Comparison of ENCODE assay signal across 27 mouse cellular contexts in the genomic region with DNA sequence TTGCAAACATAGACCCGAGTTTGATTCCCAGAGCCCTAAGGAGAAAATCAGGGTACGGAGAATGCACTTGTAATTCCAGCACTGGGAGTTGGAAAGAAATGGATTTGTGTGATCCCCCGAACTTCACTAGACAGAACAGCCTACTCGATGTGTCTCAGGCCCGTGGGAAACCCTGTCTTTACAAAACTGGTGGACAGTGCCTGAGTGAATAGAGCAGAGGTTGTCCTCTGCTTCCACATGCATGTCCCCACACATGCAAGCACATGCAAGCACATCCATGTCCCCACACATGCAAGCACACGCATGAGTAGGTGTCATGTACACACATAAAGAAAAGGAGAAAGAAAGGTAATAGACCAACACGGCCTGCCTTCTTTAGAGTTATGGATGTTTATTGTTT. TPM values are rescaled to one million over a fixed set of nuclear protein-coding genes. Genes with fewer than 3 reads are reported as not detected.
DNase-seq lines count a peak whose midpoint lies in the region; ATAC-seq and TF ChIP-seq lines count a peak whose summit lies in the region.
"Had no signal": no experiment of that assay in that cellular context is flagged by ENCODE, and none has a peak within 500 bp of the region (broad histone marks: within the 10 kb centered on the region; RNA-seq: fewer than 3 reads in every experiment).

No protein-coding gene starts in this region.

- ATAC-seq in megakaryocyte, adult 5-6 weeks (ENCODE audit: poor library complexity, severe bottlenecking), result no peak
- ATAC-seq: forebrain, embryonic 13.5 days; forebrain, embryonic 15.5 days; forebrain, postnatal 0 days had no signal

- DNase-seq in ES-CJ7 (ENCODE audit: low read depth, low spot score) (peak; percentile 14), MEL (ENCODE audit: low read depth, low spot score) (peak; percentile 7)
- DNase-seq in induced T-regulatory cell, adult 2 months (ENCODE audit: low read depth), result peak; percentile 53
- no peak for DNase-seq in embryo, embryonic 9.5 days (ENCODE audit: extremely low spot score)
- DNase-seq in cerebellum, adult 11-12 months, result no peak
- no peak for DNase-seq in urinary bladder, postnatal 14 days (ENCODE audit: low spot score)
- DNase-seq: adrenal gland, adult 2 months; adrenal gland, postnatal 10 days; adrenal gland, postnatal 25 days; cerebellum, adult 18-20 months; cerebellum, adult 8-10 months; cerebellum, adult 9-11 months; cerebellum, postnatal 14 days; cerebellum, postnatal 36 days; embryo, embryonic 11 days; forebrain, postnatal 0 days had no signal

- no peak overlapping the region for H3K9ac ChIP-seq in MEL (ENCODE audit: control insufficient read depth, low read depth, low read length, poor library complexity, severe bottlenecking)
- H3K9ac ChIP-seq: embryonic facial prominence, embryonic 12.5 days; forebrain, embryonic 13.5 days; forebrain, embryonic 15.5 days; forebrain, postnatal 0 days had no signal

- no peak for TF ChIP-seq EP300 in MEL (IDR thresholded peaks at IDR 0.05; ENCODE audit: low read depth in 1 of 2, low read length in 2 of 2)

- H3K79me2 ChIP-seq in MEL (ENCODE audit: control insufficient read depth, insufficient read depth, low read length, poor library complexity), result no peaks in the 10 kb centered on the region

- H3K9me3 ChIP-seq in megakaryocyte, embryonic 14.5 days, result peaks cover 4% of the 10 kb centered on the region
- no peaks in the 10 kb centered on the region for H3K9me3 ChIP-seq in MEL (replicated peaks; ENCODE audit: insufficient read depth, low read length)
- H3K9me3 ChIP-seq: embryonic facial prominence, embryonic 10.5 days; embryonic facial prominence, embryonic 12.5 days; forebrain, embryonic 13.5 days; forebrain, embryonic 15.5 days; G1E had no signal

- H3K27ac ChIP-seq in MEL (ENCODE audit: control insufficient read depth, low read depth, low read length), result no peak overlapping the region
- H3K27ac ChIP-seq: embryonic facial prominence, embryonic 10.5 days; embryonic facial prominence, embryonic 12.5 days; forebrain, embryonic 13.5 days; forebrain, embryonic 15.5 days had no signal

- TF ChIP-seq RAD21 in MEL (IDR thresholded peaks at IDR 0.05; ENCODE audit: low read depth, low read length), result no peak

- H3K4me1 ChIP-seq in megakaryocyte, embryonic 14.5 days, result no peaks in the 10 kb centered on the region
- H3K4me1 ChIP-seq in MEL (ENCODE audit: control insufficient read depth in 1 of 2, insufficient read depth in 2 of 2, low read length in 2 of 2), result no peaks in the 10 kb centered on the region
- H3K4me1 ChIP-seq: embryonic facial prominence, embryonic 10.5 days; embryonic facial prominence, embryonic 12.5 days; forebrain, embryonic 13.5 days; forebrain, embryonic 15.5 days had no signal

- H3K27me3 ChIP-seq in megakaryocyte, embryonic 14.5 days (replicated peaks), result peaks cover 22% of the 10 kb centered on the region
- H3K27me3 ChIP-seq in MEL (ENCODE audit: control insufficient read depth in 1 of 2, insufficient read depth in 2 of 2, low read length in 2 of 2), result peaks cover 5 to 8% of the 10 kb centered on the region in 2 experiments; a peak in 3 of 4 replicates
- H3K27me3 ChIP-seq: embryonic facial prominence, embryonic 12.5 days; forebrain, embryonic 13.5 days; forebrain, embryonic 15.5 days had no signal

- TF ChIP-seq POLR2A in MEL (IDR thresholded peaks at IDR 0.05; ENCODE audit: control insufficient read depth in 1 of 2, insufficient read depth in 1 of 2, low read depth in 1 of 2, low read length in 2 of 2, poor library complexity in 1 of 2), result no peak

- peak overlapping the region; percentile 3 for H3K4me3 ChIP-seq in megakaryocyte, embryonic 14.5 days (replicated peaks)
- H3K4me3 ChIP-seq in MEL (ENCODE audit: control insufficient read depth in 1 of 2, insufficient read depth in 1 of 2, low read depth in 2 of 2, low read length in 2 of 2), result no peak overlapping the region
- H3K4me3 ChIP-seq: embryonic facial prominence, embryonic 10.5 days; embryonic facial prominence, embryonic 12.5 days; forebrain, embryonic 13.5 days; forebrain, embryonic 15.5 days had no signal

- no peak for TF ChIP-seq CTCF in MEL (IDR thresholded peaks at IDR 0.05 in 2 of 3, conservative IDR thresholded peaks at IDR 0.05 in 1 of 3; ENCODE audit: control insufficient read depth in 1 of 3, insufficient read depth in 1 of 3, low read depth in 2 of 3, low read length in 3 of 3, poor library complexity in 1 of 3, severe bottlenecking in 1 of 3)

- no peaks in the 10 kb centered on the region for H3K36me3 ChIP-seq in megakaryocyte, embryonic 14.5 days (replicated peaks; ENCODE audit: low read length)
- no peaks in the 10 kb centered on the region for H3K36me3 ChIP-seq in MEL (ENCODE audit: control insufficient read depth in 1 of 2, insufficient read depth in 2 of 2, low read length in 2 of 2)
- H3K36me3 ChIP-seq: embryonic facial prominence, embryonic 10.5 days; embryonic facial prominence, embryonic 12.5 days; forebrain, embryonic 15.5 days; G1E had no signal

TF ChIP-seq in MEL, 35 proteins besides CTCF, POLR2A, EP300 and RAD21:
- TF ChIP-seq ZNF384 (IDR thresholded peaks at IDR 0.05; ENCODE audit: low read depth, low read length) (no peak), ZMIZ1 (IDR thresholded peaks at IDR 0.05; ENCODE audit: low read depth, low read length) (no peak), MAZ (IDR thresholded peaks at IDR 0.05; ENCODE audit: low read depth, low read length) (no peak), MYB (IDR thresholded peaks at IDR 0.05; ENCODE audit: low read depth, low read length) (no peak), HCFC1 (IDR thresholded peaks at IDR 0.05; ENCODE audit: low read depth, low read length) (no peak), SIN3A (IDR thresholded peaks at IDR 0.05; ENCODE audit: low read length) (no peak), CHD2 (IDR thresholded peaks at IDR 0.05; ENCODE audit: low read length) (no peak), KAT2A (conservative IDR thresholded peaks at IDR 0.05; ENCODE audit: low read depth, low read length) (no peak), UBTF (IDR thresholded peaks at IDR 0.05; ENCODE audit: borderline replicate concordance, insufficient read depth, low read depth, low read length) (no peak), NRF1 (IDR thresholded peaks at IDR 0.05; ENCODE audit: insufficient read depth, low read depth, low read length, poor library complexity, severe bottlenecking) (no peak), MAX (IDR thresholded peaks at IDR 0.05; ENCODE audit: low read length) (no peak), NELFE (IDR thresholded peaks at IDR 0.05; ENCODE audit: low read depth, low read length) (no peak)

RNA-seq across cellular contexts. Expression of a gene that starts 3.4 kb away (rescaled TPM):
- not detected in 2 replicates for polyA plus RNA-seq in megakaryocyte, embryonic 14.5 days (2012; ENCODE audit: insufficient read depth, low replicate concordance)
- 0.21 and 0.36 TPM in 2 replicates for total RNA-seq in megakaryocyte, adult 5-6 weeks (2015)
- total RNA-seq in megakaryocyte, adult 5-6 weeks (2017), result 0.07 and 0.81 TPM in 2 replicates
- total RNA-seq in MEL (2012; rRNA removed), result not detected in 2 replicates
- polyA plus RNA-seq in MEL (2012; ENCODE audit: insufficient read depth in 1 of 2, insufficient read length in 2 of 2, low read depth in 1 of 2, low replicate concordance in 2 of 2, missing spikeins in 1 of 2), result not detected
- total RNA-seq: adrenal gland, adult 2 months; adrenal gland, postnatal 25 days; common myeloid progenitor, adult 5-6 weeks; forebrain, postnatal 0 days; G1E had no signal
- polyA plus RNA-seq: adrenal gland, adult 2 months; C2C12; embryonic facial prominence, embryonic 10.5 days; embryonic facial prominence, embryonic 12.5 days; embryonic facial prominence, embryonic 14.5 days; forebrain, embryonic 11.5 days; forebrain, embryonic 13.5 days; forebrain, embryonic 15.5 days; forebrain, postnatal 0 days; G1E had no signal

Comparison
In these comparisons a context has a peak if more than half of its experiments do, and no peak if none do; other contexts are left out.
1. DNase-seq: peak in ES-CJ7 (single experiment), MEL (single experiment) and induced T-regulatory cell, adult 2 months (single experiment); none in embryo, embryonic 9.5 days (single experiment), cerebellum, adult 11-12 months (single experiment) and urinary bladder, postnatal 14 days (single experiment).